Mouse (Mus musculus): Measurements from ENCODE around the gene Rasgrp2. TPM values are rescaled to one million over a fixed set of nuclear protein-coding genes. Genes with fewer than 3 reads are reported as not detected.

The Rasgrp2 gene
- polyA plus RNA-seq, 1 experiment from 2014 or later: 14.6 TPM

DNA sequence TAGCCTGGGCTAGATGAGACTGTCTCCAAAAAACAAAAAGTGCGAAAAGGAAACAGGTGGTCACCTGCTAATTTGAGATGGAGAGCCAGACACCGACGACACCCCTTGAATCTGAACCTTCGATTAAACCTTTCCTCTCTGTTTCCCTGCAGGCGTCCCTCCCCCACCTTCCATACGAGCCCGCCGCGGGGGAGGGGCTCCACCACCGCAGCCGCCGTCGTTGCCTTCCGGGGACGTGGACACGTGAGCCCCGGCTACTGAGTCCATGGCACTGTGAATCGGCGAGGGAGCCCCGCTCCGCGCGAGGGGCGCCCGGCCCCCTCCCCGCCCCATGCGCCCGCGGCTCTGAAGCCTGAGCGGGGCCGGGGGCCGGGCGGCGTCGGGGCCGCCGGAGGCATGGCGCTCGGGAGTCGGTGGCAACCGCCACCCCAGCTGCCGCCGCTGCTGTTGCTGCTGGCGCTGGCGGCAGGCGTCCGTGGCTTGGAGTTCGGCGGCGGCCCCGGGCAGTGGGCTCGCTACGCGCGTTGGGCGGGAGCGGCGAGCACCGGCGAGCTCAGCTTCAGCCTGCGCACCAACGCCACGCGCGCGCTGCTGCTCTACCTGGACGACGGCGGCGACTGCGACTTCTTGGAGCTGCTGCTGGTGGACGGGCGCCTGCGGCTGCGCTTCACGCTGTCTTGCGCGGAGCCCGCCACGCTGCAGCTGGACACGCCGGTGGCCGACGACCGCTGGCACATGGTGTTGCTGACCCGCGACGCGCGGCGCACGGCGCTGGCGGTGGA, 28.7 kb downstream of the Rasgrp2 start:
- peak; percentile 69 for DNase-seq (ENCODE audit: low spot score)
- WGBS: 1% methylated on average over 92 of the region's 94 CpGs

DNA sequence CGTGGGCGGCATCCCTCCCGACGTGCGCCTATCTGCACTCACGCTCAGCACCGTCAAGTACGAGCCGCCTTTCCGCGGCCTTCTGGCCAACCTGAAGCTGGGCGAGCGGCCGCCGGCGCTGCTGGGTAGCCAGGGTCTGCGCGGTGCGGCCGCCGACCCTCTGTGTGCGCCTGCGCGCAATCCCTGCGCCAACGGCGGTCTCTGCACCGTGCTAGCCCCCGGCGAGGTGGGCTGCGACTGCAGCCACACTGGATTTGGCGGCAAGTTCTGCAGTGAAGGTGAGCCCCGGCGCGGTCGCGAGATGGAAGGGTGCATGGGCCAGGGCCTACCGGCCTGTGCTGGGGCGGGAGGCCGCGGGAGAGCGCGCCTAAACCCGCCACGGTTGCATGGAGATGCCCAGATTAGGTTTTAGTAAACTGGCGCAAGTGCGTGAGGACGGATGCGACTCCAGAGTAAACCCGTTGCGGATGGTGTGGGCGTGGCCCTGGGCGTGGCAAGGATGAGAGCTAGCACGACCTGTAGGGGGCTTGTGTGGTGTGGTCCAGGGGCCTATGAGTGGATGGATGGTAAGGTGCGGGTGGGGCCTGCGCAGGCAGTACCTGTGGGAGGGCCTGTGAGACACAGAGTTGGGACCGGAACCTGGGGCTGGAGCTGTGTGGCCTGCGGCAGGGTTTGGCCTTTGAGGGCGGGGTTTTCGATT, 29.5 kb downstream of the Rasgrp2 start:
- peak; percentile 67 for DNase-seq (ENCODE audit: low spot score)
- Histone ChIP-seq H3K36me3 (no peaks in the 10 kb centered on the region), H3K27ac (no peak overlapping the region), H3K4me1 (peaks cover 19% of the 10 kb centered on the region), H3K9me3 (replicated peaks) (no peaks in the 10 kb centered on the region), H3K4me3 (peak overlapping the region; percentile 49), H3K27me3 (ENCODE audit: low read depth, poor library complexity, severe bottlenecking) (peaks cover 84% of the 10 kb centered on the region)
- WGBS: under 1% methylated on average over 60 of the region's 60 CpGs

More for the DNA sequence above, 28.7 kb downstream of the Rasgrp2 start:
- H3K27ac ChIP-seq: no peak overlapping the region
- H3K4me3 ChIP-seq: peak overlapping the region; percentile 49
- H3K9me3 ChIP-seq (replicated peaks): no peaks in the 10 kb centered on the region
- H3K36me3 ChIP-seq: no peaks in the 10 kb centered on the region
- H3K4me1 ChIP-seq: peaks cover 19% of the 10 kb centered on the region
- H3K27me3 ChIP-seq (ENCODE audit: low read depth, poor library complexity, severe bottlenecking): peaks cover 87% of the 10 kb centered on the region

DNA sequence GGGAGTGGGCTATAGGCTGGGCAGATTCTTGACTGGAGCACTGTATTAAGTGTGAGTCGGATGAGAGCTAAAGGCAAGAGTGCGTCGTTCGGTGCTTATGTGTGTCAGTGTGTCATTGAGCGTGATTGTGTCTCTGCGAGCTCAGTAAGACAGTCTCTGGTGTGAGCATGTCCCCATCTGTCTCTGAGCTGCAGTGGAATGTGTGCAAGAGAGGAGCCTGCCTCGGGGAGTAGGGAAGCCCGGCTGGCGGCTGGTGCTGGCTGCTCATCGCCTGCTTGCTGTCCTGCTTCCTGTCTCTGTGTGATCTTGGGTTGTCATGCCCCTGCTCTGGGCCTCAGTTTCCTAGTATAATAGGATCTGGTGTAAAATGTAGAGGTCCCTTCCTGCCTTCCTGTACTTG, 43.9 kb downstream of the Rasgrp2 start:
- WGBS: 78% methylated on average over 10 of the region's 10 CpGs
- Histone ChIP-seq H3K27ac (no peak overlapping the region), H3K27me3 (ENCODE audit: low read depth, poor library complexity, severe bottlenecking) (peaks cover 48% of the 10 kb centered on the region), H3K4me3 (no peak overlapping the region), H3K9me3 (replicated peaks) (no peaks in the 10 kb centered on the region), H3K4me1 (peaks cover 21% of the 10 kb centered on the region), H3K36me3 (no peaks in the 10 kb centered on the region)
- DNase-seq (ENCODE audit: low spot score): no peak

DNA sequence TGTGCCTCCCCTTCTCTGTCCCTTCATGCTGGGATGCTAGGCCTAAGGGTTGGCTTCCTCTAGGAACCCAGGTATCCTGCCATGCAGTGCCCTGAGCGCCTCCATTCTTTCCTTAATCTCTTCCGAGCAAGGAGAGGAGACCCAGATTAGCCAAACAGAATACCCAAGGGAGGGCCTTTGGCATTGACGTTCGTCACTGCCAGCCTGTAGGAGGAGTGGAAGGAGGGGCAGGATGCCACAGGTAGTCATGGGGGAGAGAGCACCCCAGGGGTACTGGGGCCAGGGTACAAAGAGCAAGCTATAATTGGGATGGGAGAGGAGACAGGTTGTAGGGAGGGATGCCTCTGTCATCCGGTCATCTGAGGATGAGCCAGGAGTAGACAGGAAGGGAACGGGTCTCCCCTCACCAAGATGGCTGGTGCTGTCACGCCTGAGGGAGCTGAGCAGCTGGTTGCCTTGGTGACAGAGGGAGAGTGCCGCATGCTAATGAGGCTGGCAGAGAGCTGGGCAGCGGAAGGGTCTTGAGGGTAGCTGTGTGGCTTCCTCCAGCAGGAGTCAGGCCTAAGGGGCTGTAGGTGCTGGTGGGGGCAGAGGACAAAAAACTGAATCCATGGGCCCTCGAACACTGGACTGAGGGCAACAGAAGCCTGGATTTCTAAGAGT, 46.8 kb downstream of the Rasgrp2 start:
- no peak overlapping the region for H3K27ac ChIP-seq
- peaks cover 28% of the 10 kb centered on the region for H3K4me1 ChIP-seq
- peaks cover 77% of the 10 kb centered on the region for H3K27me3 ChIP-seq (ENCODE audit: low read depth, poor library complexity, severe bottlenecking)
- no peak overlapping the region for H3K4me3 ChIP-seq
- DNase-seq (ENCODE audit: low spot score): no peak
- no peaks in the 10 kb centered on the region for H3K36me3 ChIP-seq
- WGBS: 35% methylated on average over 10 of the region's 10 CpGs
- no peaks in the 10 kb centered on the region for H3K9me3 ChIP-seq (replicated peaks)

DNA sequence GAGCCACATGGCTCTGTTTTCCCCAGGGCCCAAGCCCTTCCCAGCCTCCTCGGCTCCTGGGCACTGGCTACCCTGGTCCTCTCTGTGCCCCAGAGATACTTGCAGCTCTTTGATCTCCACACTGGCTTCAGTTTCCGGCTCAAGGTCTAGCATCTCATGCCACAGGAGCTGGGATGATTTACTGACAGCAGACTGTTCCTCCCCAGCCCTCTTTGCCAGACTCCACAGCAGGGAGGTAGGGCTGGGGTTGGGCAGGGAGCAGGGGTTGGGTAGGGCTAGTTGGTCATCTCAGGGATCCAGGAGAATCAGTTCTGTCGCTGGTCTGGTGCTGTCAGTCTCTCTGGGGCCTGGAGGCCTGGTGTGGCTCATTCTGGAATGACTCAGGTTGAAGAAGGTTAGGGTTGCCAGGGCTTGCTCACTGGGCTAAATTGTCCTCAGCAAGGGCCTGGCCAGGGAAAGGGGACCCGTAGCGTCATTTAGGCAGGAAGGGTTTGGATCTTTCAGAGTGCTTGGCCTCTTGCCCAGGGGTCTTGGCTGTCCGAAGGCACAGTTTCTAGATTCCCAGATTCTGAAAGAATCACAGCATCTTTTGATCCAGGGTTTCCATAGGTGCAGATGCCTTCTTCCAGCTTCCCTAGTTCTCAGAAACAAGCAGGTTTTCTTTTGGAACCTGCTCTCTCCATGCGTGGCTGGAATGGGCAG, 47.7 kb downstream of the Rasgrp2 start:
- H3K4me3 ChIP-seq: no peak overlapping the region
- H3K27ac ChIP-seq: no peak overlapping the region
- WGBS: 53% methylated on average over 7 of the region's 7 CpGs
- DNase-seq (ENCODE audit: low spot score): no peak
- H3K27me3 ChIP-seq (ENCODE audit: low read depth, poor library complexity, severe bottlenecking): peaks cover 76% of the 10 kb centered on the region
- no peaks in the 10 kb centered on the region for H3K9me3 ChIP-seq (replicated peaks)
- no peaks in the 10 kb centered on the region for H3K36me3 ChIP-seq
- H3K4me1 ChIP-seq: peaks cover 30% of the 10 kb centered on the region

DNA sequence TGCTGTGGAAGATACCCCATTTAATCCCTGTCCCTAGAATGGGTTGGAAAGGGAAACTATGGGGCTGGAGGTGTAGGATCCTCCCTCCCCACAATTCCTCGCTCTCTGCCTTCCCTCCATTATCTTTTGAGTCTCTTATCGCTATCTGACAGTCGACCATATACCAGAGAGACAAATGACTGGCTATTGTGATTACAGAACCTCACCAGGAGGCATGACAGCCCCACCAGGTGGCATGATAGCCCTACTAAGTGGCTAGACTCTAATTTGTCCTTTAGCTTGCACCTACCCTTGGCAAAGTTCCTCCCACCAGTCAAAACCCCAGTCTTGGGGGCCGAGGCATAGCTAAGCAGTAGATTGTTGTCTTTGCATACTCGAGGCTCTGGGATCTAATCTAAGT, 49.6 kb downstream of the Rasgrp2 start:
- Histone ChIP-seq H3K27me3 (ENCODE audit: low read depth, poor library complexity, severe bottlenecking) (peaks cover 77% of the 10 kb centered on the region), H3K27ac (no peak overlapping the region)

DNA sequence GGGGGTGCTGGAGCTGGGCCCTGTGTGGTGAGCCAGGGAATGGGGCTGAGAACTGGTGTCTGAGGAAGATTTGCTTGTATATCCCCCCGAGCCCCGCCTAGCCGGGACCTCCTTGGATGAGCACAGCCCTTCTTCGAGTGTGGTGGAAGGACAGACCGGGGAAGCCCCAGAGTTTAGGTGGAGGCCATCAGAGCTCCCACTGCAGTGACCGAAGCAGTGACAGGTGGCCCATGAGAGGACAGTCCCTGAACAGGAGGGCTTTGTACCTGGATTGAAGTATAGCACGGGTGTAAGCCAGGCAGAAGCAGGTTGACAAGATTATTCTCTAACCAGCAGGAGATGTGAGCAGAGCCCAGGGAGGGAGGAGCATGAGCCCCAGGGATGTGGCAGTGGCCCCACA, 50.7 kb downstream of the Rasgrp2 start:
- 80% methylated on average over 7 of the region's 7 CpGs for WGBS
- Histone ChIP-seq H3K9me3 (replicated peaks) (no peaks in the 10 kb centered on the region), H3K4me3 (no peak overlapping the region), H3K36me3 (no peaks in the 10 kb centered on the region), H3K4me1 (peaks cover 43% of the 10 kb centered on the region), H3K27me3 (ENCODE audit: low read depth, poor library complexity, severe bottlenecking) (peaks cover 74% of the 10 kb centered on the region), H3K27ac (no peak overlapping the region)
- DNase-seq (ENCODE audit: low spot score): no peak

More for the DNA sequence above, 49.6 kb downstream of the Rasgrp2 start:
- no peaks in the 10 kb centered on the region for H3K36me3 ChIP-seq
- no peak for DNase-seq (ENCODE audit: low spot score)
- 0 out of 2 replicates have a peak overlapping the region, but pooled peaks have one; percentile 26 for H3K4me3 ChIP-seq
- H3K4me1 ChIP-seq: peaks cover 43% of the 10 kb centered on the region
- WGBS: 40% methylated on average over 5 of the region's 5 CpGs
- no peaks in the 10 kb centered on the region for H3K9me3 ChIP-seq (replicated peaks)

DNA sequence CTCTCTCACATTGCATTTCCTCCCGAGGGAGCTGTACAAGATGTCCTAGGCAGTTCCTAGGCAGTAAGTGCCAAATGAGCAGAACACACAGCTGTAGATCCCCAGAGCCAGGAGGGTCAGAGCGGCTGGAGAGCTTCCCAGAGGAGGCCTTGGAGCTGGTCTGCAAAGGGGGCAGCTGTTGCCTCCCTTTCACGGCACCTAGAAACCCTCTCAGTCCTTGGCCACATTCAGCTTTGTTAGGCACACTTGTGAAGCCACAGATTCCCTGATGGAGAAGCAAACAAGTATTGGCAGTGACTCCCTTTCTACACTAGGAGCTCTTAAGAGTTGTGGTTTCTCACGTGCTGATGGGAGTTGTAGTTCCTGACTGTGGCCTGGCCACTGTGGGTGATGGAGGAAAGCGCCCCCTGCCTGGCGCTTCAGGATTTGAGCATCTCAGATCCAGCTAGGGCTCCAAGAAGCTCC, 52.9 kb downstream of the Rasgrp2 start:
- Histone ChIP-seq H3K27ac (peak overlapping the region; percentile 38), H3K9me3 (replicated peaks) (no peaks in the 10 kb centered on the region), H3K36me3 (no peaks in the 10 kb centered on the region), H3K4me3 (no peak overlapping the region), H3K27me3 (ENCODE audit: low read depth, poor library complexity, severe bottlenecking) (peaks cover 59% of the 10 kb centered on the region), H3K4me1 (peaks cover 30% of the 10 kb centered on the region)
- WGBS: 29% methylated on average over 6 of the region's 6 CpGs
- DNase-seq (ENCODE audit: low spot score): peak; percentile 68

DNA sequence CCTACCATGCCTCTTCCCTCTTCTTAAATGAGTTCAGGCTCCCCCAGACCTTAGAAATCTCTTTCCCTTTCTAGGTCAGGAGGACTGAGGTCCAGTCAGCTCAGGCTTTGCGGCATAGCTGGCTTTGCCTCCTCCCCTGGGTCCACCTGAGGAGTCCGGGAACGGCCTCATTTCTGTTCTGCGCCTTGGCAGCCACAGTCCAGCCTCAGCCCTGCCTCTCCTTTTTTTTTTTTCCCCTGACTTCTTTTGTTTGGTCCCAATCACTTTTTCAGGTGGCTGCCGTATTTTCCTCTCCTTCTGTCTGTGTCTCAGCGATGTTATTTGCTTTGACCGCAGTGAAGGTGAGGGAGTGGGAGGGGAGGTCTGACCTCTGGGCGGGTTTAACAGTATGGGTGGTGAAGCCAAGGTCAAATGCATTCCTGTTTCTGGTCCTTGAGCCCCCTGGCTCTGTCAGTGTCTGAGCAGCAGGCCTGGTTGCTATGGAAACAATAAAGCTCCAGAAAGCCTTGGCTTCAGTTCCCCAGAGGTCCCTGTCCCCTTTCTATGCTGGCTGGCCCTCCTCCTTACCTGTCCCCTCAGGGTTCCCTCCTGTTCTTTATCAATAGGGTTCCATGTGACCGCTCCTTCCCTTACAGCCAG, 53.7 kb downstream of the Rasgrp2 start:
- peaks cover 54% of the 10 kb centered on the region for H3K27me3 ChIP-seq (ENCODE audit: low read depth, poor library complexity, severe bottlenecking)

DNA sequence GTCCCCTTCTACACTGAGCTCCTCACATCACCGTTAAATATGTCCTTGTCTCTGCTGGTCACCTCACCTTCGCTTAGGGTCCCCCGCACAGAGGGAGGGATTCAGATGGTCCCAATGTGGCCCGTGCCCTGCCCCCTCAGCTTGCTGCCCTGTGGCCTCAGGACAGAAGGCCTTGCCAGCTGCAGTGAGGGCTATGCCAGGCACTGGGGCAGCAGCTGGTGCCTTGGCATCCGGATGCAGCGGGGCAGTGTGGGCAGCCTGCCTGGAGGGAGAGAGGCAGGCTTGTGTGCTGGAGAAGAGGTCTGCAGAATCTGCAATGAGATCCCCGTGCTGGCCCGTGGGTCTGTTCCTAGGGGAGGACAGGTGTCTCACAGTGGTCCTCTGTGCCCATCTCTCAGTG, 54.2 kb downstream of the Rasgrp2 start:
- H3K9me3 ChIP-seq (replicated peaks): no peaks in the 10 kb centered on the region
- no peak for DNase-seq (ENCODE audit: low spot score)
- WGBS: 88% methylated on average over 8 of the region's 8 CpGs
- no peak overlapping the region for H3K27ac ChIP-seq
- H3K36me3 ChIP-seq: no peaks in the 10 kb centered on the region
- H3K27me3 ChIP-seq (ENCODE audit: low read depth, poor library complexity, severe bottlenecking): peaks cover 49% of the 10 kb centered on the region
- H3K4me1 ChIP-seq: peaks cover 19% of the 10 kb centered on the region
- H3K4me3 ChIP-seq: no peak overlapping the region

More for the DNA sequence above, 53.7 kb downstream of the Rasgrp2 start:
- no peak overlapping the region for H3K27ac ChIP-seq
- H3K9me3 ChIP-seq (replicated peaks): no peaks in the 10 kb centered on the region
- H3K4me1 ChIP-seq: peaks cover 25% of the 10 kb centered on the region
- no peak overlapping the region for H3K4me3 ChIP-seq
- no peak for DNase-seq (ENCODE audit: low spot score)
- WGBS: 68% methylated on average over 9 of the region's 9 CpGs
- H3K36me3 ChIP-seq: no peaks in the 10 kb centered on the region

DNA sequence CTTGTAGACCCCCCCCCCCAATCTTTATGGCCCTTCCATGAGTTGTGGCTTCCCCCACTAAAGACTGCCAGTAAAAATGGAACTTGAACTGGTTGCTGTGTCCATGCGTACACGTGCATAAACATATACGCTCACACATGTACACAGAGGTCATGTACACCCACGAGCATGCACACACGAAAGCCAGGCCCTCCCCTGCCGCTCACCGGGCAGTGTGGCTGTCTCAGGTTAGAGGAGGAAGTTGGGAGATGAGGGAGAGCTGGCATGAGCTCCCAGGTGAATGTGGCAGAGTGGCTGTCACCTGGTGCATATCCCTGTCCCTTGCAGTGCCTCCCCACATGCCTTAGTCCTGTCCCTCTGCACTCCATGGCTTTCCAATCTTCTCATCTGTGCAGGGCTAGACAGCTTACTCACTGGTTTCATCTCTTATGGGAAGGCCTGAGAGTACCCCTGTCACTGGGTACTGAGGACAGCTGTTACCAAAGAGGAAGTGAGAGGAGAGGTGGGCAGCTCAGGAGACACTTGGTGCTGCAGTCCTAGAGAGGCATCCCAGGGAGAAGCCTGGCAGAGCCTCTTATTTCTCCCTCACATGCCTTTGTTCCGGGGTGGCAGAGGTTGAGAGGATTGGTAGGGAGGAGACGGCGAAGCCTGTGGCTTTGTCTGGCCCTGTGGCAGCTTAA, 55.0 kb downstream of the Rasgrp2 start:
- H3K9me3 ChIP-seq (replicated peaks): no peaks in the 10 kb centered on the region
- no peak overlapping the region for H3K27ac ChIP-seq
- no peaks in the 10 kb centered on the region for H3K36me3 ChIP-seq
- no peak for DNase-seq (ENCODE audit: low spot score)
- H3K4me1 ChIP-seq: peaks cover 16% of the 10 kb centered on the region
- H3K4me3 ChIP-seq: no peak overlapping the region
- peaks cover 40% of the 10 kb centered on the region for H3K27me3 ChIP-seq (ENCODE audit: low read depth, poor library complexity, severe bottlenecking)
- 83% methylated on average over 10 of the region's 10 CpGs for WGBS

DNA sequence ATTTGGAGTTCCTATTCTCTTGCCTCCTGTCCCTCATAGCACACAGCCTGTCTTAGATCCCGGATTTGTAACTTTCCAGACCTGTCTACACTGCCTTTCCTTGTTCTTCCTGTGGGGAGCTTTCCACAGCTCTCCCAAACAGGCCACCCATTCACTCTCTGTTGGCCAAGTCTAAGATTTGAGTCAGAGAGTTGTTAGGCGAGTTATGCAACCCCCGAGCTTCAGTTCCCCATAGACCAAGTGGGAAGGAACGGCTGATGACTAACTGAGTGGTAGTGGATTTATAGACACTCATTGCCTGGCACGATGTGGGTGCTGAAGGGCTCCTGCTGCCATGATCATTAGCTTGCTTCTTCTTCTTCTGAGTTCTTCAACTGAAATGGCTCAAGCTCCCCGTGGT, 60.4 kb downstream of the Rasgrp2 start:
- H3K4me3 ChIP-seq: no peak overlapping the region
- peaks cover 7% of the 10 kb centered on the region for H3K4me1 ChIP-seq
- 91% methylated on average over 6 of the region's 6 CpGs for WGBS
- peaks cover 25% of the 10 kb centered on the region for H3K27me3 ChIP-seq (ENCODE audit: low read depth, poor library complexity, severe bottlenecking)
- H3K27ac ChIP-seq: no peak overlapping the region
- no peaks in the 10 kb centered on the region for H3K9me3 ChIP-seq (replicated peaks)
- H3K36me3 ChIP-seq: no peaks in the 10 kb centered on the region
- no peak for DNase-seq (ENCODE audit: low spot score)

Measured in limb, embryonic 10.5 days (tissue).